Mouse (Mus musculus) macrophage (primary cell): ENCODE measurements around the gene Mdm4. TPM values are rescaled to one million over a fixed set of nuclear protein-coding genes. Genes with fewer than 3 reads are reported as not detected.

ENCODE experiments used
- H3K27ac ChIP-seq: fragments of 350-480 bp; formaldehyde crosslinking; 2 replicates; pipeline ENCODE4 v1.9.0; 2021
- H3K36me3 ChIP-seq: fragments of 350-480 bp; formaldehyde crosslinking; 2 replicates; pipeline ENCODE4 v1.9.0; 2021; ENCODE audit errors: inconsistent target
- H3K4me3 ChIP-seq: fragments of 350-480 bp; formaldehyde crosslinking; 2 replicates; pipeline ENCODE4 v1.9.0; 2021; ENCODE audit errors: inconsistent target
- H3K79me2 ChIP-seq: fragments of 350-480 bp; formaldehyde crosslinking; 2 replicates; pipeline ENCODE4 v1.9.0; 2021; ENCODE audit errors: inconsistent target
- WGBS: methylation state at CpG from one replicate; pipeline ENCODE4 v1.1.7; 2026; ENCODE audit warnings: inconsistent platforms; ENCODE audit not compliant: missing documents; 5-methylcytosine and 5-hydroxymethylcytosine counted together
- polyA plus RNA-seq: library from polyadenylated mRNA; stranded (reverse); fragments of 250-400 nt; gene quantifications from 3 replicates; pipeline ENCODE4 v1.2.4, GENCODE M21; 2018; ENCODE audit warnings: inconsistent platforms
- total RNA-seq, 78 experiments: library from RNA; depleted of rRNA; stranded (reverse); fragments of 250-400 nt; gene quantifications; 1 replicate in 9 of 78; 2 replicates in 24 of 78; 3 replicates in 43 of 78; 4 replicates in 2 of 78; pipeline ENCODE4 v1.2.4; 2018; ENCODE audit warnings: inconsistent platforms in 56 of 78

The Mdm4 gene
- 100 to 1,000 TPM; 490 to 931 (median 683) TPM for total RNA-seq (2018; cell fraction: chromatin; rRNA removed)
- 10 to 100 TPM; 17.0 to 47.8 (median 22.4) TPM for total RNA-seq (2018; cell fraction: cytosol; rRNA removed)
- 100 to 1,000 TPM; 196 to 415 (median 274) TPM for total RNA-seq (2018; cell fraction: nucleus; rRNA removed)
- polyA plus RNA-seq: 13.6 to 28.1 TPM (median 15.4 TPM) in 3 replicates

DNA sequence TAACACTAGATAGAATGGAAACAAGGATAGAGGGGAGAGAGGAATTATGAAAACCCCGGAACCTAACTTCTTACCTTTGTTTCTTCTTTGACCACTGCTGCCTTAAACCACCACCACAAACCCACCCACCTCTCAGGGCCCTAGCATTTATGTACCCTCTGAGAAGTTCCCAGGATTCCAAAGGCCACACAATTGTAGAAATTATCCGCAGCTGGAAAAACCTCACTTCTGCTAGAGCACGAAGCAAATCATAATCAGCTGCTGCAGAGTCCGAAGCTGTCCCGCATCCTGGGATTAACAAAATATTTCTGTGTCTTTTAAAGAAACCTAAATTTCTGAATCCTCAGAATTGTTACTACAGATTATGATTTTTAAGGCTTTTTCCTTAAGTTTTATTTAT, at the start of gene Mdm4:
Gene Mdm4, minus strand, starts transcription at position 101 of the 400 bp plus-strand sequence.
- H3K79me2 ChIP-seq: no peaks in the 10 kb centered on the region
- no peak within 1 kb of the TSS for H3K27ac ChIP-seq
- WGBS: 100% methylated on average over 5 of the region's 5 CpGs

DNA sequence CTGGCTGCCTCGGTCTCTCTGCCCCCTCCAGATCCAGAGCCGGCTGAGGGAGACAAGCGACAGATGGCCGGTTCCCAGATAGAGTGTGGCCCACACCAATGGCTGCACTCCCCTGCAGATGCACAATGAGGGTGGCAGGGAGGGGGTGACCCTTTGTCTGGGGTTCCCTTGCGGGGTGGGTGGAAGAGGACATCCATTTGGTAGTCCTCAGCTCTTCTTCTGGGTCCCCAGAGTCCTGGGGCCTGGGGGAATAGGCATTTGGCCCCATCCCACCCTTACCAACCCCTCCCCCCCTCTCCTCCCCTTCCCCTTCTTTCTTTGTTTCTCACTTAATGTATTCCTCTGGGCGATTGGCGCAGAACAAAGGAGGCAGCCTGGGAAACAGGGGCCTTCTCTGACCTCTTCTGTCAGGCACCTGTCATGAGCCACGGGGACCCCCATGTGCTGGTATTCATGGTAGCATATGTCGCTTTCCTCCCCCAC, 49.8 kb upstream of the Mdm4 start:
- 97% methylated on average over 7 of the region's 9 CpGs for WGBS
- H3K27ac ChIP-seq: no peak overlapping the region
- no peaks in the 10 kb centered on the region for H3K36me3 ChIP-seq
- H3K79me2 ChIP-seq: no peaks in the 10 kb centered on the region
- H3K4me3 ChIP-seq: no peak overlapping the region

More for the DNA sequence above, at the start of gene Mdm4:
- Histone ChIP-seq H3K36me3 (no peaks in the 10 kb centered on the region), H3K4me3 (no peak within 1 kb of the TSS)

- H3K79me2 ChIP-seq: no peaks in the 10 kb centered on the region
- WGBS: 96% methylated on average over 4 of the region's 7 CpGs
- no peak overlapping the region for H3K4me3 ChIP-seq
- H3K27ac ChIP-seq: no peak overlapping the region
- no peaks in the 10 kb centered on the region for H3K36me3 ChIP-seq
Observed at GRCm38 (mm10) chr1:133079509-133079908, 49.1 kb upstream of the Mdm4 start.

DNA sequence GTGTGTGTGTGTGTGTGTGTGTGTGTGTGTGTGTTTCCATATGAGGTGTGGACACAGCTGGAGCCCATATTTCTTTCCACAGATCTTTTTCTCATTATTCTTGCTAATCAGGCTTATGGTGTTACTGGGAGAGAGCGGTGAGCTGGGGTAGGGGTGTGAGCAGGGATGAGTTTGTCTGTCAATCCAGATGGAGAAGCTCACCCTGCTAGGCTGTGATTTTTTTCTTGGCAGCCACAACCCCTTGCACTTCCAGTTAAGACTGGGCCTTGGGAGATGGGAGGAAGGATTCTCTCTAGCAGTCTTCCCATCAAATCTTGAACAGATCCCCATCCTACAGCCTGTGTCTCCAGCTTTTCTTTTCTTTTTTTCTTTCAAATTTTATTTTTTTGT, 48.0 kb upstream of the Mdm4 start:
- Histone ChIP-seq H3K27ac (no peak overlapping the region), H3K4me3 (no peak overlapping the region), H3K36me3 (no peaks in the 10 kb centered on the region), H3K79me2 (no peaks in the 10 kb centered on the region)
- WGBS: 100% methylated on average over 1 of the region's 1 CpGs

GRCm38 (mm10) chr1:133077606-133078337, 47.4 kb upstream of the Mdm4 start:
- H3K27ac ChIP-seq: no peak overlapping the region
- 80% methylated on average over 11 of the region's 12 CpGs for WGBS

DNA sequence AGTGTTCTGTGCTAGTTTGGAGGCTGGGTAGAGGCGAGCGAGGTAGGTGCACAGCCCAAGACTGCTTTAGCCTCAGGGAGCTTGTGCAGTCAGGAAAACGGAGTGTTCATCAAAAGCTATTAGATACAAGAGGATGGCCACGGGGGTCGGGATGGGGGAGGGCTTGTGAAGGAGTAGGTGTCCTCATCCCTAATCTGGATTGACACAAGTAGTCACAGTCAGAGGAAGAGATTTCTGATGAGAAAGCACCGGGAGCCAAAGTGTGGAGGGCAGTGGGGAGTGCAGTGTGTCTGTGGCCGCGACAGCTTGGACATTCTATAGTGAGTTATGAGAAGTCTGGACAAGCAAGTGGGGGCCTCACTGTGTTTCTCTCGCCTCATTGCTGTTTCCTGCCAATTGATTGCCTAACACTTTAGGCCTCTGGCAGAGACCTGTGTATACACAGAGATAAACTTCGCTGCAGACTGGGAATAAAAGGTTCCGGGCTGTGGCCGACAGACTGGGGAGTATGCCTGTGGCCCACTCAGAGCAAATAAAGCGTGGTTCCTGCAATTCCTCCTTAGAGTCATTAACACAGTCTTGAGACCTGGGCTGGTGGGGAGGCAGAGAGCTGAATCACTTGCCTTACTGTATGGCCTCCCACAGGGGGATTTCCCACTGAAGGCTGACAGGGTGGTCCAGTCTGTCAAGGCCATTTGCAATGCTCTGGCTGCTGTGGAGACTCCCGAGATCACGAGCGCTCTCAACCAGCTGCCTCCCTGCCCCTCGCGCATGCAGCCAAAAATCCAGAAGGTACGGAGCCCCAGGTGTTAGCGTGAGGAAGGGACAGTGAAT, 46.5 kb upstream of the Mdm4 start:
- WGBS: 62% methylated on average over 20 of the region's 20 CpGs
- H3K4me3 ChIP-seq: no peak overlapping the region
- no peaks in the 10 kb centered on the region for H3K36me3 ChIP-seq
- H3K27ac ChIP-seq: no peak overlapping the region
- no peaks in the 10 kb centered on the region for H3K79me2 ChIP-seq

More at GRCm38 (mm10) chr1:133077606-133078337, 47.4 kb upstream of the Mdm4 start:
- Histone ChIP-seq H3K4me3 (no peak overlapping the region), H3K79me2 (no peaks in the 10 kb centered on the region), H3K36me3 (no peaks in the 10 kb centered on the region)

DNA sequence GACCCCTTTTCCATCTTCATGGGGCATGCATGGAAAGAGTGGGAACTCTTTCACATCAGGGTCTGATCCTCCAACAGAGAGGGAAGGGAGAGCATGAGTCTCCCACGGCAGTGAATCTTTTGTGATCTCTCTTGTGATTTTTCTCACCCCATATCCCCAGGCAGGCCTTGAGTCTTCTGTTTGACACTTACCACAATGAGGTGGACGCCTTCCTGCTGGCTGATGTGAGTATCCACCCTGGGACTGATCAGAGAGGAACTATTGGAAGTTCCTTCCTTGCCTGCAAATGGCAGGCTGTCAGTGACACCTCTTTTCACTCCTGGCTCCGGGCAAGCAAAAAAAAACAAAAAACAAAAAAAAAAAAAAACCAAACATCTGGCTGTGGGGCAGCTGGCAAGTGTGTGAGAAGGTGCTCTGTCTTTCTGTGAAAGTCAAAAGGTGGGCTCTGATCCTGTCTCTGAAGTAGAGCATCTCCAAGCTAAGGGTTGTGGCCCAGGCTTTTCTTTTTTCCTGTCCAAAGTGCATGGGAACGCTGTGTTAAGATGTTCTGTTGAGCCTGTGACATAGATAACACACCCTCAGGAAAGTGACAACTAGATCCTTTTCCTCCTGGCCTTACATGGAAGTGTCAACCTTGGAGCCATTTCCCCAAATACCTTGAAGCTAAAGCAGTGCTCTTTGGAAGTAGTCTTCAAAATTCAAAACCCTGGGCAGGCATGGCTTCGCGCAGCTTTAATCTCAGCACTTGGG, 45.5 kb upstream of the Mdm4 start:
- Histone ChIP-seq H3K4me3 (no peak overlapping the region), H3K36me3 (no peaks in the 10 kb centered on the region), H3K79me2 (no peaks in the 10 kb centered on the region), H3K27ac (no peak overlapping the region)
- WGBS: 75% methylated on average over 6 of the region's 6 CpGs

GRCm38 (mm10) chr1:133074541-133074940, 44.2 kb upstream of the Mdm4 start:
- no peak overlapping the region for H3K4me3 ChIP-seq
- H3K36me3 ChIP-seq: no peaks in the 10 kb centered on the region
- WGBS: 94% methylated on average over 13 of the region's 13 CpGs
- H3K79me2 ChIP-seq: no peaks in the 10 kb centered on the region
- no peak overlapping the region for H3K27ac ChIP-seq

GRCm38 (mm10) chr1:133073327-133073856, 43.0 kb upstream of the Mdm4 start:
- no peak overlapping the region for H3K27ac ChIP-seq
- H3K4me3 ChIP-seq: no peak overlapping the region
- 45% methylated on average over 9 of the region's 9 CpGs for WGBS
- no peaks in the 10 kb centered on the region for H3K36me3 ChIP-seq
- no peaks in the 10 kb centered on the region for H3K79me2 ChIP-seq

GRCm38 (mm10) chr1:133071666-133072381, 41.5 kb upstream of the Mdm4 start:
- 78% methylated on average over 16 of the region's 16 CpGs for WGBS
- Histone ChIP-seq H3K36me3 (no peaks in the 10 kb centered on the region), H3K4me3 (no peak overlapping the region), H3K79me2 (no peaks in the 10 kb centered on the region), H3K27ac (no peak overlapping the region)

DNA sequence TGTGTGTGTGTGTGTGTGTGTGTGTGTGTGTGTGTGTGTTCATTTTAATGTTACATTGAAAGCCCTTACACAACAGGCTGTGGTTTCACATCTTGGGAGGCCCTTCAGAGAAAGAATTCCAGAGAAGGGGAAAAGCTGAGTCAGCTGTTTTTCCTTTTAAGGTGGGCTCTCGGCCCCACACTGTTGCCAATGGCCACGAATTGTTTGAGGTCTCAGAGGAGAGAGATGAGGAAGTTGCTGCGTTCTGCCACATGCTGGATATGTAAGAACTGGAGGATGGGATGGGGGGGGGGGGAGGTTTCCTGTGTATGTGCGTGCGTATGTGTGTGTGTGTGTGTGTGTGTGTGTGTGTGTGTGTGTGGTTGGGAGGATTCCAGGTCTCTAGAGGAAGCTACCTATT, 39.8 kb upstream of the Mdm4 start:
- 40% methylated on average over 1 of the region's 5 CpGs for WGBS
- H3K27ac ChIP-seq: no peak overlapping the region
- no peaks in the 10 kb centered on the region for H3K36me3 ChIP-seq
- H3K79me2 ChIP-seq: no peaks in the 10 kb centered on the region
- no peak overlapping the region for H3K4me3 ChIP-seq

- no peak overlapping the region for H3K4me3 ChIP-seq
- no peaks in the 10 kb centered on the region for H3K79me2 ChIP-seq
- H3K27ac ChIP-seq: no peak overlapping the region
- no peaks in the 10 kb centered on the region for H3K36me3 ChIP-seq
- WGBS: 79% methylated on average over 12 of the region's 12 CpGs
Observed at GRCm38 (mm10) chr1:133069275-133070120, 39.1 kb upstream of the Mdm4 start.
